Mouse (Mus musculus) T-helper 2 cell (primary cell): ENCODE results near the gene Yars.

Source experiments
- in situ Hi-C: fragments of 300-600 bp; cut with MboI, MseI; formaldehyde crosslinking; loops from one replicate; pipeline ENCODE4 v1.15.1; 2025; ENCODE audit warnings: high pct_unique_total_duplicates

The Yars gene

DNA sequence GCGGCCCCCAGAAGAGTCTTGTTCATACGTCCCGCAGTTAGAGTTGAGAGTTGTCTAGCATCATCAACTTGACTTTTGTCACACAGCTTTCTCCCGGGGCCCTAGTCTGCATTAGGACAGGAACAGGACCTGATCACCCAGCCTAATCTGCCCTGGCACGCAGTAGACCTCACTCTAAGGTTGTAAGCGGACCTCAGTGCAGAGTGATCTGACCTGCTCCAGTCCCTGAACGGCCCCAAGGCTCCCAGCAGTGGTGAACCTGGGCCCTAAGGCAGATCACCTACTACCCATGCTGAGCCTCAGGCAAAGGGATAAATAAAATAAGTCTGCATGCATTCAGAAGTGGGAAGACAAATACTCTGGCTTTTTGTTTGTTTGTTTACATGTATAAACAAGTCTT is 59.7 kb downstream of the Yars start:
- in situ Hi-C loops: no loop called here

DNA sequence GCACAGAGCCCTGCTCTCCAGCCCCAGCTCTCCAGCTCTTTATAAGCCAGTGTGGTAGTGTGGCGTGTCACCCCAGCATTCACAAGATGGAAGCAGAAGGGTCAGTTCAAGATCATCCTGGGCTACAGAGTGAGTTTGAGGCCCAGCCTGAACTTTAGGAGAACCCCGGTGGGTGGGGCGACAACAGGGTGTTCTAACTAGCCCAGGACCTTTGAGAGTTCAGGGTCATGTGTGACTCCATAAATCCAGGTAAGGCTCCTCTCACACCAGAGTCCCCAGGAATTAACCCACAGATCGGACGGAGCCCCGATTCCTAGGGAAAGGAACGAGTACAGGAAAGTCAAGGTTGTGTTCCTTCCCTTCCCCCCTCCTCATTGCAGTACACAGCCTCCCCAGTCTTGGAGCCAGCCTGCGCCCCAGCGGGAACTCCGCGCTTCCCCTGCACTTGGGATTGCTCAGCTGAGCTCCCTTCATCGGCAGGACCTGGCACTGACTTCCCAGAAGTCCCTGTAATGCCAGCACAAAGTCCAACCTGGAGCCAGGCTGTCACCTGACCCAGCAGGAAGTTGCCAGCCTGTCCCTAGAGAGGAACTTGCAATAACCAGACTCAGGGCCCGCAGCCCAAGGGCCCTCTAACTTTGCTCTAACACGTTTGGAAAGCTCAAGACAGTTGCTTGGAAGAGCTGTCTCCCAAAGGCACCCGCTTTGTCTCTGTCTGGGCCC is 61.4 kb downstream of the Yars start:
- in situ Hi-C loops: no loop called here

DNA sequence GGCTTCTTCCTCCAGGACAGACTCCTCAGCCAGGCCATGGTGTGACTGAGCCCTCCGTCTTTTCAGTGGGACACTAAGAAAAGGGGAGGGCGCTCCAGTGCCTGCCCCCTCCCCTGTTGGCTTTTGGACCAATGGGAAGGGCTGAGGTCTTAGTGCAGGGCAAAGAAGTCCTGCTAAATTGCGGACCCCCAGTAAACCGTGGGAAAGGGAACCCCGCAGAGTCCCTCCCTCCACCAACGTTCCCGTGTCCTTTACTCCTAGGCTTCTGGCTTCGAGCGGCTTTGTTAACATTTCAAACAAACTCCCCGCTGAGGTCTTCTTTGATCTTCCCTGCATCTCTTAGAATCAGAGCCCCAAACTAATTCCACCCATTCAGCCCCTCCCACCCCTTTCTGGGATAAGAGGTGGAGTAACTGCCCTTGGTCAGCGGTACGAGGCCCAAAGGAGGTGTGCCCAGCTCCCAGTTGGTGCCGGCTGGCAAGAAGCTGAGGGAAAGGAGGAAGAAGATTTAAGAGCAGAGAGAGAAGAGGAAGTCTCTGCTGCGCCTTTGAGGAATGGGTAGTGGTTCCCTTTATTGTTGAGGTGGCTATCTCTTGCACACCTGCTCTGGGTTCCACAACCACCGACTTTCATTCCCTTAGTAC is 62.0 kb downstream of the Yars start:
- in situ Hi-C loops: no loop called here

DNA sequence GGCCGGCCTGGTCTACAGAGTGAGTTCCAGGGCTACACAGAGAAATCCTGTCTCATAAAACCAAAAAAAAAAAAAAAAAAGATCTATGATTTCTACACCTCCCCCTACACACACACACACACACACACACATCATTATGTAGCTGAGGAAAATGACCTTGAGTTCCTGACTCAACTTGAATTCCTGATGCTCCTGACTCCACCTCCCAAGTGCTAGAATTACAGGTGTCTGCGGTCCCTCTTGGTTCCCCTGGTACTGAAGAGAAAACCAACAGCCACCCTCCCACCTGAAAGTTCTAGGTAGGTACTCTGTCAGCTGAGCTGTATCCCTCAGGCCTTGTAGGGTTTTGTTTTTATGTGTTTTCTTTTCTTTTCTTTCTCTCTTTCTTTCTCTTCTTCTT is 62.9 kb downstream of the Yars start:
- in situ Hi-C loops: no loop called here

DNA sequence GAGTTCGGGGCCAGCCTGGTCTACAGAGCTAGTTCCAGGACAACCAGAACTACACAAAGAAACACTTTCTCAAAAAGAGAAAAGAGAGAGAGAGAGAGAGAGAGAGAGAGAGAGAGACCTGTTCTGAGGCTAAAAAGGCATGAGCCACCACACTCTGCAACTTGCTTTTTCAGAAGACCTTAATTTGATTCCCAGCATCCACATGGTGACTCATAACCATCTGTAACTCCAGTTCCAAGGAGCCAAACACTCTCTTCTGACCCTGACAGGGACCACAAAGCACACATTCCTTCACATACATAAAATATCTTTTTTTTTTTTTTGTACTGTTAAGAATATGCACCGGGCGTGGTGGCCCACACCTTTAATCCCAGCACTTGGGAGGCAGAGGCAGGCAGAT is 65.0 kb downstream of the Yars start:
- in situ Hi-C loops: no loop called here

DNA sequence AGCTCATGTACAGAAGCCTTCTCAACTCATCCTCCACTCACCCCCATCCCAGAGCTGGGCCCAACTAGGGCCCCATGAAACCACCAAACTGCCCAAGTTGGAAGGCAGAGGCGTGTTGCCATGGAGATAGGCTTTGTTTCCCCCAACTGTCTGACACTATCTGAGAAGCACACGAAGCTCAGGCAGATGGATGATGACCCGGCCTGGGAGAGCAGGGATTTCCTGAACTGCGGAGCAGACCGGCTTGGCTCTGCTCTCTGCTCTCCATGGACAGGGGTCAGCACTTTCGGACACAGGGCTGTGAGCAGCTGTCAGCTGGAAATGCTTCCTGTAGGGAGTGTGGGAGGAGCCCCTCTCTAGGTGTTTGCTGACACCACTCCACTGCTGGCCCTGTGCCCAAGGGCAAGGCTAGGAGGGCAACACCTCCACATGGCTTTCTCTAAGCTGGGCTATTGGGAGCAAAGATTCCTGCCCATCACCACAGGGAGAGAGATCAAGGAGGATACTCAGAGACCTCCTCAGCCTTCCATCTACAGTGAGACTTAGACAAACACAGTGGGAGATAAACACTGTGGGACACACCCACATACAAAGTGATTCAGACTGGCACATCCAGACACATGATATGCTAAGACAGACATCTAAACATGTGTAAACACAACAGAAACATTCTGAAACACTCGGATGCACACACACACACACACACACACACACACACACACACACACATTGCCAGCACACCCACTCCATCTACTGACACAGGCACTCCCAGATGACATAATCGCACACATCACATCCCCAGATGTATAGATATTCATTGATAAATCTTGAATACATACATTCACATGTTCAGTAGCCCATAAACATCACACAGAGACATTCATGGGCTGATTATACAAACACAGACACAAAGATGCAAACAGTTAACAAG is 67.2 kb downstream of the Yars start:
- in situ Hi-C loops: no loop called here

DNA sequence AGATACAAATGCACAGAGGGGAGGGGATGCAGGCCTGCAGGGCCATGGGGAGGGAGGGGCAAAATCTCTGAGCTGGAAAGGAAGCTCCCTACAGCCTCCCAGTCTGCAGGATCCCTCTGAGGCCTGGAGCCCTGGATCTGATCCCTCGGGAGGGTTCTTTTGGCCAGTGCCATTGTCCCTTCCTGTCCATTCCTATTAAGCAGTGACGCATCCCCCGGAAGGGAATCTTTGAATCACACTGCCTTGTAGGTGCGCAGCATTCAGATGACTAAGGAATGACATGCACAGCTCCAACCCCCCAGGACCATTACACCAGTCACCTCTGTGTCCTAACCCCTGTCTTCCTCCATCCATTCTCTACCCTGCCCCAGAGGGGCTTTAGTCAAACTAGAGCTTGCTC is 69.5 kb downstream of the Yars start:
- in situ Hi-C loops: no loop called here

DNA sequence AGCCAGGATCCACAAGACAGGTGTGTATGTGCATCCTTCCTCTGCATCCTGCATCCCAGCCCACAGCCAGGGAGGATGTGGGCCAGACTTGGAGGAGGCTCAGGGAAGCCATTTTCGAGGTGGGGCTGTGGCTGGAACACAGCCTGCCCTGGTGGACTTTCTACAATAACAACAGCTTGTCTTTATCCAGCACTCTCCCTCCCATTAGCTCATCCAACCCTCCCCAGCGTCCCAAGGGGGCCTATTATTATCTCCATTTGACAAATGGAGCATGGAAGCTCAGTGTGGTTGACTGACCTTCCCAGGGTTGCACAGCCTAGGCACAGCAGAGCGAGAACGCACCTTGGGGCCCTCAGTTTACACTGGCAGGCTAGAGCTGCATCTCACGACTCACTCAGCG is 71.1 kb downstream of the Yars start:
- in situ Hi-C loops: no loop called here

DNA sequence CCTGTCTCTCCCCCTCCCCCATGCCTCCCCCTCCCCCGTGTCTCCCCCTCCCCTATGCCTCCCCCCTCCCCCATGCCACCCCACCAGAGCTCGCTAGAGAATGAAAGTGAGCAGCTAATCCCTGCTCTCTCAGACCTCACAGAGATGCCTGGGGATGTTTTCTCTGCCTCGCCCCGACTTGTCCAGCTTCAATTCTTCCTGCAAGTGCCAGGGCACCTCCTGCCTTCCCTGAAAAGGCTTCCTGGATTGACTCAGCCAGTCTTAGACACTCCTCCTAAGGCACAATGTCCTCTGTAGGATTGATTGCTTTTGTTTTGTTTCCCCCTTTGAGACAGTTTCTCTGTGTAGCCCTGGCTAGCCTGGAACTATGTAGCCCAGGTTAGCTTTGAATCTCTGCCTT is 71.6 kb downstream of the Yars start, which contains the start of gene C77080:
Gene C77080 (minus strand): TSS at position 209 of the 400 bp plus-strand sequence.
- in situ Hi-C loops: no loop called here

DNA sequence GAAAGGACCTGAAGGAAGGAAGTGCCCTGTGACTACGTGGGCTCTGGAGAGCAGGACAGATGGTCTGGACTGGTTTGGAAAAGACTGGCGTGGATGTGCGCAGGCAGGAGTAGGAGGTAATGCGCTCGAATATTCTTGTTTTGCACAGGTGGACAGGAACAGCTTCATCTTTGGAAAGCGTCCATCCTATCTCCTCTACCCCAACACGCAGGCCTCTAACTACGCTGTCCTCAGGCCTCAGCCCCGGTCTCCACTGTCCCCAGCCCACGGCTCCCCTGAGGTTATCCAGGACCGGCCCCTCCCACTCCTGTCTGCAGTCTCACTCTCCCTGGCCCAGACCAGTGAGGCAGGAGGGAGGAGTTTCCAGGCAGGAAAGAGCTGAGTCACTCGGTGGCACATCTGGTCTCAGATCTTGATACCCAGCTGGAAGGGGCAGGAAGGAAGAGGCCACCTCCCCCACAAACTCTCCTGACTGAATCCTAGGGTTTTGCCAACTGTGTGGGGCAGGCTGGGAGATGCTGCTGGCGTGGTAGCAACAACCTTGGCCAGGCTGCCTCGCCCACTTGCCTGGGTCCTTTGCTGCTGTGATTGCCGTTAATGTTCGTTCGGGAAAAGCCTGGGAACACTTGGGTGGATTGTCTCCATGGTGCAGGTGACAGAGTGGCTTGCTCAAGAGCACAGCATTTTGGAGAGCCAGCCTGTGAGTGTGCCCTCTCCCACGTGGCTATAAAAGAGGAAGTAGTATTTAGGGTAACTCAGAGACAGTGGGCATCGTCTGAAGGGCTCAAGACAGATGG is 73.9 kb downstream of the Yars start:
- in situ Hi-C loops: no loop called here

DNA sequence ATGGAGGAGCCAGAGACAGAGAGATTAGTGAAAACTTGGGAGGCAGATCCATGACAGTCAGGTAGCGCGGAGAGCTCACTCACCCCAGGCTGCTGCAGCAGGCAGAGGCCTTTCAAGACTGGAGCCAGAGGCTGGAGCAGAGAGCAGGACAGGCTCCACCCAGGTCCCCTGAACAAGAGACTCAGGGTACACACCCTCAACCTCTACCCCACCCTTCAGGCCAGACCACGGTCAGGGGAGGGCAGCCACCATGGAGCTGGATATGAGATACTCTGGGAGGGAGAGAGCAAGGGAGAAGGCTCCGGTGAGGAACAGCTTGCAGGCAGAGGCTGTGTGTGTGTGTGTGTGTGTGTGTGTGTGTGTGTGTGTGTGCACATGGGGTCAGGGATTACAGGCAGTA is 76.6 kb downstream of the Yars start:
- in situ Hi-C loops: no loop called here

DNA sequence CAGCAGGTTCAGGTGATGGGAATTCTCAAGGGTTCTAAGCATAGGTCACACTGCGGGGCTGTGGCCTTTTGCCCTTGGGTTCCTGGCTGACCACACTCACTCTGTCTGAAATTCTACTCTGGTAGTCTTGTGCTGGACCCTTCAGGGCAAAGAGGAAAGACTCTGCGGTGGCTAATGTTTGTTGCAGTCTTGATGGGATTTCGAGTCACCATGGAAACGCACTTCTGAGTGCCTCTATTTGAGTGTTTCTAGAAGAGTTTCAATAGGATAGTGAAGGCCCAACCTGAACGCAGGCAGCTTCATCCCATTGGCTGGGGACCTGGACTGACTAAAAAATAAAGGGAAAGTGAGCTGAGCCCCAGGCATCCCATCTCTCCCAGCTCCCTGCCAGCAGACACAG is 77.3 kb downstream of the Yars start:
- in situ Hi-C loops: no loop called here

DNA sequence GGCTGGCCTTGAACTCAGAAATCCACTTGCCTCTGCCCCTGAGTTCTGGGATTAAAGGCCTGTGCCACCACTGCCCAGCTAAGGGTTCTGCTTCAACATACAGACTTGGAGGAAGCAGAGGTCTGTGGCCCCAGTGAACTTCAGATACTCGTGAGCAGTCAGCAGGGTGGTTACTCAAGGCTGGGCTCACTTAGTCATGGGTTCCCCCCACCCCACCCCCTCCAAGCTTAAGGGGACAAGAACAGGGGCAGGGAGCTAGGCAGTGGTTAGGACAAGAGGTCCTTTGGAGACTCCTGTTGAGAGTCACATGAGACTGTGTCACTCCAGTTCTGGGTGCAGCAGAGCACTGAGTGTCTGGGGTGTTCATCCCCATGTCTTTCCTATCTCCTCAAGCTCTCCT is 79.1 kb downstream of the Yars start:
- in situ Hi-C loops: no loop called here
